Mouse (Mus musculus) hindbrain, postnatal 0 days (tissue): ENCODE data around the gene Dixdc1. TPM values are rescaled to one million over a fixed set of nuclear protein-coding genes. Genes with fewer than 3 reads are reported as not detected.

ENCODE experiments used
- ATAC-seq: fragments of 200-750 bp; cut with Nextera tagmentation; 2 replicates; pipeline ENCODE4 v1.8.0; 2017; ENCODE audit warnings: mild to moderate bottlenecking, moderate TSS enrichment, moderate library complexity
- DNase-seq: peaks from one replicate; pipeline ENCODE4 v3.0.0-alpha.2; 2015; ENCODE audit warnings: low spot score
- H3K27ac ChIP-seq: fragments of 300-500 bp; sonication (generic); 2 replicates; pipeline ENCODE4 v1.5.1; 2014; ENCODE audit warnings: mild to moderate bottlenecking
- H3K27me3 ChIP-seq: fragments of 300-500 bp; sonication (generic); 2 replicates; pipeline ENCODE4 v1.6.1; 2014; ENCODE audit warnings: low read length, mixed read lengths; ENCODE audit not compliant: insufficient read depth
- H3K36me3 ChIP-seq: fragments of 300-500 bp; sonication (generic); 2 replicates; pipeline ENCODE4 v1.6.1; 2014; ENCODE audit warnings: low read length, mixed read lengths; ENCODE audit not compliant: insufficient read depth
- H3K4me1 ChIP-seq: fragments of 300-500 bp; sonication (generic); 2 replicates; pipeline ENCODE4 v1.6.1; 2014; ENCODE audit warnings: antibody characterized with exemption, low read length, mixed read lengths; ENCODE audit not compliant: insufficient read depth
- H3K4me2 ChIP-seq: fragments of 300-500 bp; sonication (generic); 2 replicates; pipeline ENCODE4 v1.6.1; 2014; ENCODE audit warnings: low read depth, mild to moderate bottlenecking, low read length, moderate library complexity, mixed read lengths
- H3K4me3 ChIP-seq: fragments of 300-500 bp; sonication (generic); 2 replicates; pipeline ENCODE4 v1.5.1; 2014; ENCODE audit warnings: low read length
- H3K9ac ChIP-seq: fragments of 300-500 bp; sonication (generic); replicated peaks from 2 replicates; pipeline ENCODE4 v1.6.1; 2014; ENCODE audit warnings: mild to moderate bottlenecking, low read length, moderate library complexity, mixed read lengths
- H3K9me3 ChIP-seq: fragments of 300-500 bp; sonication (generic); 2 replicates; pipeline ENCODE4 v1.6.1; 2016; ENCODE audit warnings: low read length, mixed read lengths
- CTCF ChIP-seq: IDR thresholded peaks from 2 replicates; pipeline ENCODE4 v1.5.1; 2016; ENCODE audit warnings: antibody characterized with exemption, control low read depth, low read depth
- WGBS: fragments of 180-500 bp; shearing (Covaris S2); extraction: QIAGEN DNeasy Blood & Tissue Kit; methylation state at CpG from one replicate; pipeline ENCODE4 v1.1.7; 2014; 5-methylcytosine and 5-hydroxymethylcytosine counted together
- polyA plus RNA-seq: library from polyadenylated mRNA; unstranded; fragments of >200 nt; fragmentation: Nextera tagmentation; extraction: Ambion mirVana; gene quantifications from 2 replicates; pipeline ENCODE4 v1.2.1, GENCODE M21; 2015
- total RNA-seq: library from RNA; depleted of rRNA; stranded (reverse); fragments of >200 nt; gene quantifications from 2 replicates; pipeline ENCODE4 v1.2.3, GENCODE M21; 2014

Dixdc1 gene
- total and polyA plus RNA-seq, 2 experiments from 2014 or later = 24.4 to 40.3 TPM

DNA sequence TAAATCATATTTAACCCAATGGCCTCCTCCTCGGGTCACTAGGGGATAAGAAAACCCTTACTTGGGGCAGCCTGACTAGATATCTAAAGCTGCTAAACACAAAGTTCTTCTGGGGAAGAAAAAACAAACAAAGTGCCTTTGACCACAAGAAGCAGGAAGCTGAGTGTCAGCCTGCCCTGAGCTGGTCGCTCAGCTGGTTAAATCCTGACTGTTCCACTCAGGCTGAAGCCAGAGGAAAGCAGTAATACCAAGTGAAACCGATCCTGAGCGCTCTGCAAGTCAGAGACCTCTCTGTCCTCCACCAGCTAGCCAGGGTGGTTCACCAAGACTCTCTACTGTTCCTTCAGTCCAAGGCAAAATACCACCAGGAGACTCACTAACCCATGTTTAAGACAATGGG is 9.7 kb downstream of the Dixdc1 start:
- Histone ChIP-seq H3K9me3 (no peaks in the 10 kb centered on the region), H3K36me3 (no peaks in the 10 kb centered on the region), H3K4me3 (no peak overlapping the region), H3K4me1 (peaks cover 6% of the 10 kb centered on the region), H3K4me2 (no peak overlapping the region), H3K27me3 (no peaks in the 10 kb centered on the region), H3K27ac (peak overlapping the region; percentile 9; the same call in 1 of the 2 replicates), H3K9ac (no peak overlapping the region)
- no peak for TF ChIP-seq CTCF
- WGBS = 69% methylated on average over 4 of the region's 4 CpGs
- DNase-seq (no peak), ATAC-seq (no peak)

GRCm38 (mm10) chr9:50727925-50728651 is 11.2 kb downstream of the Dixdc1 start:
- peak overlapping the region; percentile 81 for H3K27ac ChIP-seq
- H3K4me1 ChIP-seq = peaks cover 13% of the 10 kb centered on the region
- H3K27me3 ChIP-seq = no peaks in the 10 kb centered on the region
- no peaks in the 10 kb centered on the region for H3K9me3 ChIP-seq
- WGBS = under 1% methylated on average over 44 of the region's 45 CpGs
- TF ChIP-seq CTCF = peak; percentile 42; the same call in 1 of the 2 replicates
- DNase-seq = peak; percentile 98
- peak overlapping the region; percentile 57 for H3K4me3 ChIP-seq
- H3K4me2 ChIP-seq = peak overlapping the region; percentile 92
- peak; percentile 96 for ATAC-seq
- no peaks in the 10 kb centered on the region for H3K36me3 ChIP-seq
- H3K9ac ChIP-seq = peak overlapping the region; percentile 63

- no peaks in the 10 kb centered on the region for H3K9me3 ChIP-seq
- no peak for ATAC-seq
- H3K4me1 ChIP-seq = peaks cover 17% of the 10 kb centered on the region
- no peak for TF ChIP-seq CTCF
- H3K4me3 ChIP-seq = peak overlapping the region; percentile 57
- H3K27me3 ChIP-seq = no peaks in the 10 kb centered on the region
- peak overlapping the region; percentile 81 for H3K27ac ChIP-seq
- WGBS = 1% methylated on average over 30 of the region's 30 CpGs
- no peaks in the 10 kb centered on the region for H3K36me3 ChIP-seq
- DNase-seq = peak; percentile 48
- peak overlapping the region; percentile 92 for H3K4me2 ChIP-seq
- peak overlapping the region; percentile 63 for H3K9ac ChIP-seq
These were observed 12.0 kb downstream of the Dixdc1 start for GRCm38 (mm10) chr9:50727171-50727924.

- ATAC-seq = no peak
- Histone ChIP-seq H3K4me1 (peaks cover 22% of the 10 kb centered on the region), H3K36me3 (no peaks in the 10 kb centered on the region), H3K9me3 (no peaks in the 10 kb centered on the region), H3K9ac (no peak overlapping the region), H3K4me2 (peak overlapping the region; percentile 92), H3K4me3 (peak overlapping the region; percentile 57), H3K27me3 (no peaks in the 10 kb centered on the region), H3K27ac (peak overlapping the region; percentile 36; the same call in 1 of the 2 replicates)
- peak; percentile 36 for DNase-seq
- 25% methylated on average over 8 of the region's 8 CpGs for WGBS
- TF ChIP-seq CTCF = no peak
These were observed 13.3 kb downstream of the Dixdc1 start for GRCm38 (mm10) chr9:50725921-50726590.

- no peak for ATAC-seq
- 44% methylated on average over 3 of the region's 3 CpGs for WGBS
These were observed 14.5 kb downstream of the Dixdc1 start for GRCm38 (mm10) chr9:50724661-50725330.

GRCm38 (mm10) chr9:50724147-50724546 is 15.2 kb downstream of the Dixdc1 start:
- ATAC-seq = no peak
- Histone ChIP-seq H3K4me2 (no peak overlapping the region), H3K9ac (no peak overlapping the region), H3K9me3 (no peaks in the 10 kb centered on the region), H3K27ac (peak overlapping the region; percentile 58; the same call in 1 of the 2 replicates), H3K36me3 (no peaks in the 10 kb centered on the region), H3K27me3 (no peaks in the 10 kb centered on the region), H3K4me3 (no peak overlapping the region), H3K4me1 (peaks cover 22% of the 10 kb centered on the region)
- DNase-seq = no peak
- WGBS = 55% methylated on average over 2 of the region's 2 CpGs
- no peak for TF ChIP-seq CTCF

More at GRCm38 (mm10) chr9:50724661-50725330, 14.5 kb downstream of the Dixdc1 start:
- no peaks in the 10 kb centered on the region for H3K27me3 ChIP-seq
- no peak for TF ChIP-seq CTCF
- H3K27ac ChIP-seq = peak overlapping the region; percentile 58; the same call in 1 of the 2 replicates
- no peaks in the 10 kb centered on the region for H3K9me3 ChIP-seq
- no peaks in the 10 kb centered on the region for H3K36me3 ChIP-seq
- H3K9ac ChIP-seq = no peak overlapping the region
- H3K4me1 ChIP-seq = peaks cover 22% of the 10 kb centered on the region
- H3K4me3 ChIP-seq = no peak overlapping the region
- 0 out of 2 replicates have a peak overlapping the region, but pooled peaks have one; percentile 17 for H3K4me2 ChIP-seq
- no peak for DNase-seq
